Mouse (Mus musculus) right cerebral cortex, postnatal 14 days (tissue): Measurements from ENCODE around the gene Csrp1.

ENCODE experiments used
- DNase-seq: peaks from one replicate; pipeline ENCODE4 v3.0.0; 2022

Gene Csrp1

GRCm38 (mm10) chr1:135734225-135734937, 14.5 kb downstream of the Csrp1 start:
- DNase-seq = peak; percentile 46

DNA sequence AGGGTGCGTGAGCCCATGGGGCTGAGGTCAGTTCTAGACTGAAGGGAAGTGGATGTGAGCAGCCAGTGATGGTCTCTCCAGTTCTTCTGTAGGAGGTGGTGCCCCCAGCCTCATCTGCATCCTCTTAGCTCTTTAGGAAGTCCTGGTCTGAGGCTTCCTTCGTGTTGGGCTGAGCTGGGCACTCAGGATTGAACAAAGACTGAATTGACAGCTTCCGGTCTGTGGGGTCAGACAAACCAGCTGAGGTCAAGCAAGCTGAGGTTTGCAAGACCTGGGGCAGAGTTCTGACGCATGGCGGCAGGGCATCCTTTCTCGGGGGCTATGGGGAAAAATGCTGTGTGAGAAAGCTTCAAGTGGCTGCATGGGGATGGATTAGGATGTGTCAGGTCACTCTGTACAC, 15.6 kb downstream of the Csrp1 start:
- no peak for DNase-seq

GRCm38 (mm10) chr1:135744987-135745386, 25.1 kb downstream of the Csrp1 start:
- DNase-seq = no peak

DNA sequence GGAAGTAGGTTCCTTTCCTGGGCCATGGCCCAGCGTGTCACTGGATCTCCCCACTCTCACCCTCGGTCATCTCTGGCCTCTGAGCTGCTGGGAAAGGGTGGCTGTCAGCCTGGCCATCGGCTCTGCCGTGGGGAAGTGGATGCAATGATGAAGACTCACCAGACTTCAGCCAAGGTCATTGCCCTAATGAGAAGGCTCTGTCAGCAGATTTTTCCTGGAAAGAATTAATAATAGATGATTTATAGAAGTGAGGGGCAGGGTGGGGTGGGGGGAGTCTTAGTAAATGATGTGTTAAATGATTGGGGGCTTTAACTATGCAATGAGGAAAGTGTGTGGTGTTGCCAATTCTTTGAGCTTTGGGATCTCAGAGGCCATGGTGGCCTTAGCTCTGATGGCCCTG, 26.4 kb downstream of the Csrp1 start:
- DNase-seq = no peak

DNA sequence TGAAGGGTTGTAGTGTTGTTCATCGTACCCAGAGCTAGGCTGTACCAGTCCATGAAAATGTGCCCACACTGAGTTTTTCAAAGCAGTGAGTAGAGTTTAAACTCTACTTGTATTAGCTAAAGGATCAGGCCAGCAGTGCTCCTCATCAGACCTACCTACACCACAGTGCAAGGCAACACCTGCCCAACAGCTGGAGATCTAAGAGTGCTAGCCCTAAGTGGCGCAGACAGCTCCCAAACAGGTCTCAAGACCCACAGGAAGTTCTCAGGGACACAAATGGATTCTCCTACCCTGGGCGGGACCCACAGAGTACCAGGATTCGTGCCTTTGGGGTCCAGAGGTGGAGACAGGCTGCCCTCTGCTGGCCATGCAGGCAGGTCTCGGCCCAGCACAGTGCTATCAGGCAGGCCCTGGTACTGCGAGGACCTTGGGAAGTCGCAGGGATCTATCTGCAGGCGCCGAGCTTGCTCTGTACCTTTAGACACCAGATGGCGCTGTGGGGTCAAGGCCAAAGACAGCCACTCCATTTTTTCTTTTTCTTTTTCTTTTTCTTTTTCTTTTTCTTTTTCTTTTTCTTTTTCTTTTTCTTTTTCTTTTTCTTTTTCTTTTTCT, 33.0 kb downstream of the Csrp1 start:
- DNase-seq = peak; percentile 94

DNA sequence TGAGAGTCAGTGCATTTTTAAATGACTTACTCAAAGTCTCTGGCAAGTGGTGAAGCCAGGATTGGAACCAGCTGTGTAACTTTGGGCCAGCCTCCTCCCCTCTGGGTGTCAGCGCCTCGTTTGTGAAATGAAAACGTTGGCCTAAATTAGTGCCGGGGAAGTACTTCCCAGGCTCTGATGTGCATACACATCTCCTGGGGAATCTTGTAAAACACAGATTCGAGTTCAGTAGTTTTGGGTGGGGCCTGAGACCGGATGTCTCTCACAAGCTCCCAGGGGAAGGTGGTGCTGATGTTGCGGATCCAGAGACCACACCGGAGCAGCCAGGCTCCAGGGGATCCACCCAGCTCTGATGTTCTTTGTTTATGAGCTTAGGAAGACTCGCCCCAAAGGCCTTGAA, 35.4 kb downstream of the Csrp1 start:
- no peak for DNase-seq

DNA sequence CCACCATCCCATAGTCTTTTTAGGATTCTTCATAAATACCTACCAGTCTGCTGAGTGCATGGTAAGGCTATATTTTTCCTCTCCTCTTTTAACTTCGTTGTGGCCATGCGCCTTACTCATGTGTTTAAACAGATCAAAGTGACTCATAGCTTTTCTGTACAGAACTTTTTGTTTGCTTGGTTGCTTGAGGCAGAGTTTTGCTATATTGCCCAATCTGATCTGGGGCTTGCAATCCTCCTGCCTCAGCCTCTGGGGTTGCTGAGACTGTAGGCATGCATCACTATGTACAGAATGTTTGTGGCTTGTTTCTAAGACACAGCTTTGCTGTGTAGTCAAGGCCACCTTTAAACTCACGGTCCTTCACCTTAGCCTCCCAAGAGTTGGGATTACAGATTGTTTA, 36.1 kb downstream of the Csrp1 start:
- DNase-seq = no peak

GRCm38 (mm10) chr1:135757287-135757686, 37.4 kb downstream of the Csrp1 start:
- DNase-seq = no peak

DNA sequence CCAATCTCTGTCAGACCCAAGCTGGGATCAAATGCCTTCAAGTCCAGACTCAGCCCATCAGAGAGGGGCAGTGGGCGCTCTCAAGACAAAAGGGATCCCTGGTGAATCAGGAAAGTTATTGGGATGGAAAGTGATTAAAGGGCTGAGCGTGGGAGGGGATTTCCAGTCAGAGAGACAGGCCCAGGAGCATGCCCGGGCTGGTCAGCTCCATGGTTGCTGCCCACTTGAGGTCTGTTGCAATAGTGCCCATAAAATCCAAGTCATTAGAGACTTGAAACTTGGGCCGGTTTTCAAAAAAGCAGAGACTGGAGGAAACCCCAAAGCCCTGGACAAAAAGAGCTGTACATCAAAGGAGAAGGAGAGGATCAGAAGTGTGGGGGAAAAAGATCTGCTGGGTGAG, 39.8 kb downstream of the Csrp1 start:
- DNase-seq = no peak

DNA sequence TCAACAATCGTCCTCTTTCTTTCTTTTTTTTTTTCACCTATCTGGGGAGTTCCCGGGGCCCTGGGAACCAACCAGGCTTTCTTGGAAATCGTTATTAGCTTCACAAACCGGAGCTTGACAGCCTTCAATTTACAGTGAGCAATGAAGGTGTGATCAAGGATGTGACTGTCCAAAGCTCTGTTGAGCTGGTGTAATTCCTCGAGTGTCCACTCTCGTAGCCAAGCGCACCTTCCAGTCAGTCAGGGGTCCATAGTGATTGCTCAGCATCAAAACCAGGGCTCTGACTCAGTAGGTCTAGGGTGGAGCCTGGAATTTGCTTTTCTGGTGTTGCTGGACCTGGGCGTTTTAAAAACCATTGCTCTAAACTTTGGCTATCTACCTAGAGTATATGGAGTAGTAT, 40.4 kb downstream of the Csrp1 start:
- DNase-seq = no peak

- DNase-seq = no peak
Measured at GRCm38 (mm10) chr1:135761728-135762127, 41.9 kb downstream of the Csrp1 start.

DNA sequence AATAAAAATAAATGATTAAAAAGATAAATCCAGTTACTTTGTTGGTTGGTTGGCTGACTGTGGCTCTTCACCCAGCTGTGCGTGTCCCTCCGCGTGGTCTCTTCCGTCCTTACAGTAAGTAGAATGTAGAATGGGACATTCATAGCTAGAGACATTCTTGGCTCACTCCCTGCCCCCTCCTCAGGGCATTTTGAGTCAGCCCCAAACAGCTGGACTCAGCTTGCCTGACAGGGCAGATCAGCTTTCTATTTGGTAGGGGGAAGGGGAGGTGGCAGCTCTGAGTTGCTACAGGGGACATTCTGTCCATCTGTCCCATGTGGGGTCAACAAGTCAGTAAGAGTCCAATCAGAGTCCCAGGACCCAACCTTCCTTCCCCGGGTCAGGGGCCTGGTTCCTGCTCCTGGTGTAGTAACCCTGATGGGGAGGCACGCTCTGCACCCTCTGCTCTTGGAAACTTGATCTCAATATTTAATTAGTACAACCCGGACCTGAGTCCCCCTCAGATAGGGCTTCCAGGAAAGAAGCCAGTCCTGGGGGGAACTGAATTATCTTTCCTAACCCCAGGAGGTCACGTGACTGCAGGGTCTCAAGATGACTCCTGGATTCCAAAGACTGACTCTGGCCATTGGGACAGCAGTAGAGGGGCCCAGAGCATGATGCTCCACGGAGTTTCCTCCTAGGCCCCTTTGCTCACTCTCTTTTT, 43.8 kb downstream of the Csrp1 start:
- DNase-seq = no peak

- no peak for DNase-seq
Measured at GRCm38 (mm10) chr1:135764206-135764528, 44.3 kb downstream of the Csrp1 start.

DNA sequence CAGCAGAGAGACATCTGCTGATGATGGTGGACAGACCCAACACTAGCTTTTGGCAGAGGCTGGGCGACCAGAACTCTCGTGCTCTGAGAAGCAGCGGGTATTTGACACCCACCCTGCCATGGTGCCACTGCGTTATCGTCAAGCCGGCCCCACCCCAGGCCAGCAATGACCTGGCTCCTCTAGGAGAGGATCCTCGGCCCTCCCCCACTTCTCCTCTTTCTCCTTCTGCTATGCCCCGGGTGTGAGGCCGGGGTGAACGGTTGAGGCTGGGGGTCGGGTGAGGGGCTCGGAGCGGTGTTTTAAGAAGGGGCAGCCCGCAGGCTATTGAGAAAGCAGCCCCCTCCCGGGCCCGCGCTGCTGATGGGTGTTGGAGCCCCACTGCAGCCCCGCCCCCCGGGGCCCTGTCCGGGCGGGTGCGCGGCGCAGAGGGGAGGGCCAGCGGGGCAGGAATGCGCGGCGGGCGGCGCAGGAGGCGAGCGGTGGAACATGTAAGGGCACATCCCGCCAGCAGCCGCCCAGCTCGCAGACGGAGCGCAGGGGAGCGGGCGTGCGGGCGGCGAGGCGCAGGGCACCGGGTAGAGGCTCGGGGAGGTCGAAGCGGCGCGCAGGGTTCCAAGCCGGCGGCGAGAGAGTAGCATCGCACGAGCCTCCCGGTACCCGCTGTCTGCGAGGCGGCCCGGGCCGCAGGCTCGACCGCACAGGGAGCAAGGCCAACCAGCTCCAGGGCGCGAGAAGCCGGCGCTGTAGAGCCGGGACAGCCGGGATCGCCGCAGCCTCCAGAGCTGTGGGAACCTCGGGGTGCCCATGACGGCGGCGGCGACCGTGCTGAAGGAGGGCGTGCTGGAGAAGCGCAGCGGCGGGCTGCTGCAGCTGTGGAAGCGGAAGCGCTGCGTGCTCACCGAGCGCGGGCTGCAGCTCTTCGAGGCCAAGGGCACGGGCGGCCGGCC, 46.1 kb downstream of the Csrp1 start, which contains the start of gene Phlda3:
Gene Phlda3, plus strand, starts transcription at position 475 of the 947 bp plus-strand sequence.
- DNase-seq = peak; percentile 60

DNA sequence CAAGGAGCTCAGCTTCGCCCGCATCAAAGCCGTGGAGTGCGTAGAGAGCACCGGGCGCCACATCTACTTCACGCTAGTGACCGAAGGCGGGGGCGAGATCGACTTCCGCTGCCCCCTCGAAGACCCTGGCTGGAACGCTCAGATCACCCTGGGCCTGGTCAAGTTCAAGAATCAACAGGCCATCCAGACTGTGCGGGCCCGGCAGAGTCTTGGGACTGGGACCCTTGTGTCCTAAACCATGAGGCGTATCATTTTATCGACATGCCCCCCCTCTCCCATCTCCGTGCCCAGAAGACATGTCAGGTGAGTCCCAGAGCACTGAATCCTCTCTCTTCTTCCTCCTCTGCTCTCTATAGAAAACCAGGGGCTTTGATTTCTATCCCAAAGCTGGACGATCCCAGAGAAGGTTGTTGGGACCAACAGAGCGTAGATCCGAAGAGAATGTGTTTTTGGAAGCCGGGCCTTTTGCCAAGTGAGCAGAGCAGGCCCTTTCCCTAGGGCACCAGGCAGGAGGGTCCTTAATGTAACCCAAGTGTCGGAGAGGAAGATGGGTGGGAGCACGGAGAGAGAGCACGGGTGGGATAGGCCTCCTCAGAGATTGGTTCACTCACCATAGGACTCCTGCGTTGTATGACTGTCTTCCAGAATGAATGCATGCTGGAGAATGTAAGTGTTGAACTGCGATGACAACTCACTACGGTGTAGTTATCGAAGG, 46.9 kb downstream of the Csrp1 start:
- no peak for DNase-seq

- DNase-seq = no peak
Measured at GRCm38 (mm10) chr1:135767324-135767890, 47.5 kb downstream of the Csrp1 start.

DNA sequence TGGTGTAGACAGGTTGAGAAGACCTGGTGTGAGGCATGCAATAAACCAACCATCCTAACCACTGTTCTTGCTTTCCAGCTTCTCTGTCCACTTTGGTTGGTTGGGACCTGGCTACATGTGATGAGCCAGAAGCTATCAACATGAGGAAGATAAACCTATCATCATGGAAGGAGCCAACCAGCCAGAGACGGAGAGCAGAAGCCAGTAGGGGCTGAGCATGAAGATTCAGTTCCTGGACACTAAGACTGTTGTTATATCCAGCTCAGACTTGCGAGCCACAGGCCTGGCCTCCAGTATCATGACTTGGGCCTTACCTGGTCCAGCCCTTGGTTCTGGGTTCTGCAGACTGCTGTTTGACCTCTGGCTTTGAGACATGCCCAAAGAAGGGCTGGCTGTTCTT, 48.5 kb downstream of the Csrp1 start:
- DNase-seq = no peak

GRCm38 (mm10) chr1:135770237-135770636, 50.4 kb downstream of the Csrp1 start:
- no peak for DNase-seq

DNA sequence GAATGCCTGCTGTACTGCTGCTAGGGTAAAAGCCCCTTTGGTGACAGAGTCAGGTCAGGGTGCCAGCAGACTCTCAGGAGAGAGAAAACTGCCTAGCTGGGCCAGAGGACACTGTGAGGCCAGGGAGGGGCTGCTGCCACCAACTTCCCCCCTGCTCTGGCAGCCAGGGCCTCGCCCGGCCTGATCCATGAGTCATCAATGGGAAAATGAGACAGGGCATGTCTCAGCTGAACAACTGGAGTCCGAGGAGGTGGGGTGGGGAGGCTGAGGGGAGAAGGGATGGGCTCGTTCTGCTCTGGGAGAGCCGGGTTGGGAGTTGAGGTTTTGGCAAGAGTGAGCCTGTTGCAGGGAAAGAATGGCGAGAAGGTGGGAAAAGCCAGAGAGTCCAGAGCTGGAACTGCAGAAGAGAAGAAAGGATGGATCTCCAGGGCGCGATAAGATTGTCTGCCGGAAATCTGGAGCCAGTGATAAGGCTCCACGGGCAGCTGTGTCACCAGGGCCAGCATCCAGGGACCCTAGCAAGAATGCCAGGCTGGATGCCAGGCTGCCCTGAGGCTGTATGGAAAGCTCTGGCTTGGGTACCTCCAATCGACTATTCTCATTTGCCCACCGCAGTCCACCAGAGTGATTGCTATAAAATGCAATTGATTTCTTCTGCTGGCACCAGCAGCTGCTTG, 51.2 kb downstream of the Csrp1 start:
- DNase-seq = no peak

DNA sequence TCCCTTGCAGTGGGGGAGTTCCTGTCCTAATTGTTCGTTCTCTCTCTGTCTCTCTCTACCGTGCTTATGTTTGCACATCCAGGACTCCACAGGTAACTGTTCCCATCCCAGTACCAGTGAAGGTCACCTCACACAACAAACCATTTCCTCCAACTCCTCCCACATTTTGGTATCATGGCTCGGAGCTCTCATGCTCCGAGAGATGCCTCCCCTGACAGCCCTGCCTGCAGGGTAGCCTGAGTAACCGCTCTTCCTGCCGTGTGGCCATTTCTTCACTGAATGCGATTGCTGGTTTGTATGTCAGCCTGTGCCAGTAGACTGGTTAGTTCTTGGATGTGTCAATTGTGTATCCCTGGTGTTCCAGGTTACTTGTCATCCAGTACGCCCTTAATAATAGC, 51.7 kb downstream of the Csrp1 start:
- DNase-seq = no peak

- DNase-seq = no peak
Measured at GRCm38 (mm10) chr1:135776596-135776995, 56.7 kb downstream of the Csrp1 start.

DNA sequence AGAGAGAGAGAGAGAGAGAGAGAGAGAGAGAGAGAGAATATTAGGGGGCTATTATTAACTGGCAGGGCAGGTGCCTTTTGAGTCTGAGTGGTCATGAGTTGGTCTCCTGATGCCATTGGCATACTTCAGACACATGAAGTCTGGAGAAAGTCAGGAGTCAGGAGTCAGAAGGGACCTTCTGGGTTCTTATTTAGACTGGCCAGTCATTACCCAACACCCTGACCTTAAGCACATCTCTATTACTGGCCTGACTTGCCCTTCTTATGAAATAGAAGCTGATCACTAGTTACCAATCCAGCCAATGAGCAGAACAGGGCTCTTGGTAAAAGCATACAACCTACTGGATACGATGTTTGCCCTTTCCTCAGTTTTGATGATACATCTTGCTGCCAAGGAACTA, 57.2 kb downstream of the Csrp1 start:
- no peak for DNase-seq
